Mouse (Mus musculus): ENCODE data around the gene Olfr686. TPM values are rescaled to one million over a fixed set of nuclear protein-coding genes. Genes with fewer than 3 reads are reported as not detected.

The Olfr686 gene
- polyA plus RNA-seq, 1 experiment from 2014 or later: not detected

Other genes starting within 250 kb of the Olfr686 start
- gene Olfr670, start 244.9 kb downstream of the Olfr686 start, polyA plus RNA-seq (2016; fragmentation: Nextera tagmentation; extraction: Ambion mirVana): not detected in 2 replicates
- gene Olfr671, start 228.4 kb downstream of the Olfr686 start, polyA plus RNA-seq (2016; fragmentation: Nextera tagmentation; extraction: Ambion mirVana): not detected in 2 replicates
- not detected in 2 replicates for gene Olfr672, start 205.5 kb downstream of the Olfr686 start, polyA plus RNA-seq (2016; fragmentation: Nextera tagmentation; extraction: Ambion mirVana)
- not detected in 2 replicates for gene Olfr675, start 179.0 kb downstream of the Olfr686 start, polyA plus RNA-seq (2016; fragmentation: Nextera tagmentation; extraction: Ambion mirVana)
- gene Olfr676, start 174.8 kb downstream of the Olfr686 start, polyA plus RNA-seq (2016; fragmentation: Nextera tagmentation; extraction: Ambion mirVana): not detected in 2 replicates
- gene Olfr677, start 156.1 kb downstream of the Olfr686 start, polyA plus RNA-seq (2016; fragmentation: Nextera tagmentation; extraction: Ambion mirVana): not detected in 2 replicates
- not detected in 2 replicates for gene Olfr678, start 143.0 kb downstream of the Olfr686 start, polyA plus RNA-seq (2016; fragmentation: Nextera tagmentation; extraction: Ambion mirVana)
- not detected in 2 replicates for gene Olfr679, start 126.3 kb downstream of the Olfr686 start, polyA plus RNA-seq (2016; fragmentation: Nextera tagmentation; extraction: Ambion mirVana)
- not detected in 2 replicates for gene Olfr680-ps1, start 114.7 kb downstream of the Olfr686 start, polyA plus RNA-seq (2016; fragmentation: Nextera tagmentation; extraction: Ambion mirVana)
- not detected in 2 replicates for gene Olfr681, start 90.6 kb downstream of the Olfr686 start, polyA plus RNA-seq (2016; fragmentation: Nextera tagmentation; extraction: Ambion mirVana)
- gene Olfr683, start 60.5 kb downstream of the Olfr686 start, polyA plus RNA-seq (2016; fragmentation: Nextera tagmentation; extraction: Ambion mirVana): not detected in 2 replicates
- gene Olfr684, start 43.8 kb downstream of the Olfr686 start, polyA plus RNA-seq (2016; fragmentation: Nextera tagmentation; extraction: Ambion mirVana): not detected in 2 replicates
- gene Olfr685, start 21.5 kb downstream of the Olfr686 start, polyA plus RNA-seq (2016; fragmentation: Nextera tagmentation; extraction: Ambion mirVana): not detected in 2 replicates
- gene Olfr688, start 80.6 kb upstream of the Olfr686 start, polyA plus RNA-seq (2016; fragmentation: Nextera tagmentation; extraction: Ambion mirVana): not detected in 2 replicates
- gene Olfr689, start 103.7 kb upstream of the Olfr686 start, polyA plus RNA-seq (2016; fragmentation: Nextera tagmentation; extraction: Ambion mirVana): not detected in 2 replicates
- gene Olfr690, start 126.6 kb upstream of the Olfr686 start, polyA plus RNA-seq (2016; fragmentation: Nextera tagmentation; extraction: Ambion mirVana): not detected in 2 replicates
- gene Olfr691, start 134.8 kb upstream of the Olfr686 start, polyA plus RNA-seq (2016; fragmentation: Nextera tagmentation; extraction: Ambion mirVana): 0.34 TPM in 1 of 2 replicates, not detected in the other
- not detected in 2 replicates for gene Olfr692, start 160.7 kb upstream of the Olfr686 start, polyA plus RNA-seq (2016; fragmentation: Nextera tagmentation; extraction: Ambion mirVana)
- gene Gm5901, start 167.6 kb upstream of the Olfr686 start, polyA plus RNA-seq (2016; fragmentation: Nextera tagmentation; extraction: Ambion mirVana): not detected in 2 replicates
- gene Fam160a2, start 192.6 kb upstream of the Olfr686 start, polyA plus RNA-seq (2016; fragmentation: Nextera tagmentation; extraction: Ambion mirVana): 40.6 and 41.7 TPM in 2 replicates
- gene Cnga4, start 197.1 kb upstream of the Olfr686 start, polyA plus RNA-seq (2016; fragmentation: Nextera tagmentation; extraction: Ambion mirVana): 0.08 and 0.15 TPM in 2 replicates
- gene Cckbr, start 218.2 kb upstream of the Olfr686 start, polyA plus RNA-seq (2016; fragmentation: Nextera tagmentation; extraction: Ambion mirVana): 0.22 and 0.68 TPM in 2 replicates

Measured in neural tube, embryonic 12.5 days (tissue).